Mouse (Mus musculus) urinary bladder, adult 2 months (tissue): ENCODE data around the gene Gm21953. TPM values are rescaled to one million over a fixed set of nuclear protein-coding genes. Genes with fewer than 3 reads are reported as not detected.
"Not testable (repeated sequence)": the region's sequence is repeated elsewhere in the genome, so short reads cannot be mapped to it uniquely, and the experiment has no call there.

ENCODE experiments used
- DNase-seq: peaks from one replicate; pipeline ENCODE4 v3.0.0; 2022; ENCODE audit warnings: low spot score
- polyA plus RNA-seq: library from polyadenylated mRNA; depleted of rRNA; stranded (reverse); fragments of >200 nt; gene quantifications from 2 replicates; pipeline ENCODE4 v1.2.3, GENCODE M21; 2012; rRNA removed

Gene Gm21953
- not detected in 2 replicates for polyA plus RNA-seq

GRCm38 (mm10) chr4:42293967-42294366 lies at the start of gene Gm21953:
TSS of gene Gm21953 (plus strand) at chr4:42294267.
- DNase-seq: not testable (repeated sequence)

GRCm38 (mm10) chr4:42255467-42255866 lies 38.6 kb upstream of the Gm21953 start, which contains the start of gene Ccl21b:
TSS of gene Ccl21b (plus strand) at chr4:42255767.
- DNase-seq: not testable (repeated sequence)

- not testable (repeated sequence) for DNase-seq
Observed at GRCm38 (mm10) chr4:42318034-42318433, 24.0 kb downstream of the Gm21953 start, which contains the start of gene Fam205a3. TSS of gene Fam205a3 (plus strand) at chr4:42318334.

Other genes starting within 250 kb of the Gm21953 start
- gene Gm3893, start 203.1 kb upstream of the Gm21953 start, polyA plus RNA-seq: not detected in 2 replicates
- not detected in 2 replicates for gene Gm13304, start 179.4 kb upstream of the Gm21953 start, polyA plus RNA-seq
- gene Gm13306, start 140.8 kb upstream of the Gm21953 start, polyA plus RNA-seq: 0.55 and 0.56 TPM in 2 replicates
- 0.67 and 0.75 TPM in 2 replicates for gene Gm13305, start 125.7 kb upstream of the Gm21953 start, polyA plus RNA-seq
- gene Gm10600, start 53.6 kb upstream of the Gm21953 start, polyA plus RNA-seq: not detected in 2 replicates
- gene Ccl21b, start 38.5 kb upstream of the Gm21953 start, polyA plus RNA-seq: not detected in 2 replicates
- gene Fam205a3, start 24.1 kb downstream of the Gm21953 start, polyA plus RNA-seq: 0.03 TPM in 1 of 2 replicates, not detected in the other
- not detected in 2 replicates for gene Gm21586, start 145.1 kb downstream of the Gm21953 start, polyA plus RNA-seq
- gene Gm2163, start 172.5 kb downstream of the Gm21953 start, polyA plus RNA-seq: 0.21 and 0.27 TPM in 2 replicates
- 0.03 TPM in 1 of 2 replicates, not detected in the other for gene Fam205a2, start 233.9 kb downstream of the Gm21953 start, polyA plus RNA-seq